Mouse (Mus musculus): ENCODE results near the gene Zfp148.
A peak's percentile ranks its signal among the peaks of the same experiment; 100 is the strongest.

DNA sequence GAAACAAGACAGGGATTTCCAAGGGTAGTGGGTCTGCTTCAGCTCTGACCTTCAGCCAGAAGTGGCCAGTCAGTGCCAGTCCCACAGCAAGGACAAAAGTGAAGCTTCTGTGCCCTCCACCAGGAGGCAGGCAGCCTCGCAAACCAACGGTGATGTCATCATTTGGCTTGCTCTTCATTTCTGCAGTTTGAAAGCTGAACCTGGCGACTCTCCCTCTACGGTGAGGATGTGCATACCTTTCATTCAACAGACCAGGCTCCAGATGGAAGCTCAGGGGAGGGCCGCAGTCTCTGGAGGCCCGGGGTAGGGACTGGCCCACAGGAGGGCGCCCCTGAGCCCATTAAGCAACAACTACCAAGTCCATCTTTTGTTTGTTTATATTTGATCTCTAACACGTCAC, 43.5 kb upstream of the Zfp148 start:
- TF ChIP-seq CTCF (IDR thresholded peaks at IDR 0.05; ENCODE audit: control insufficient read depth, insufficient read depth, low read length) (peak; percentile 65), POLR2A (IDR thresholded peaks at IDR 0.05; ENCODE audit: borderline replicate concordance, control insufficient read depth, low read depth, low read length) (no peak)
